Mouse (Mus musculus): ENCODE measurements around the gene AC124502.3. TPM values are rescaled to one million over a fixed set of nuclear protein-coding genes. Genes with fewer than 3 reads are reported as not detected.
A peak's percentile ranks its signal among the peaks of the same experiment; 100 is the strongest.

AC124502.3 gene
- polyA plus RNA-seq, 1 experiment from 2014 or later = 1.1 TPM

DNA sequence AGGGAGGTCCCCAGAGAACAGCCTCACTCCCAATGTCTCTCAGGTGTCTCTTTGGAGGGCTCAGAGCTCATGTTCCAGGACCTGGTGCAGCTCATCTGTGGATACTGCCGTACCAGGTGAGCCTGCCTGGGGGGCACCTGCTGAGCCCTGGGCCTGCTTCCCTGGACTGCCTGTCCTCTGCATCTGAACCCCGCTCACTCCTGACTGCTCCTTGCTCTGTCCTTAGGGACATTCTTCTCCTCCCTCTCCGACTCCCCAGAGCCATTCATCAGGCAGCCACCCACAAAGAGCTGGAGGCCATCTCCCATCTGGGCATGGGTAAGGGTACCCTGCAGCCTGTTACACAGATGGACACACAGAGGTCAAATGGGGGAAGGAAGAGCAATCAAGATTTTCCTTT lies 12.8 kb downstream of the AC124502.3 start:
- H3K36me3 ChIP-seq (ENCODE audit: control insufficient read depth, insufficient read depth, low read length) = peaks cover 6% of the 10 kb centered on the region; the same call in 1 of the 2 replicates
- no peaks in the 10 kb centered on the region for H3K27me3 ChIP-seq (ENCODE audit: control insufficient read depth, insufficient read depth, low read length)
- no peak for DNase-seq (ENCODE audit: low spot score)
- 34% methylated on average over 3 of the region's 3 CpGs for WGBS
- H3K4me3 ChIP-seq (ENCODE audit: low read depth, low read length) = peak overlapping the region; percentile 35
- H3K9me3 ChIP-seq (ENCODE audit: control insufficient read depth, low read length) = no peaks in the 10 kb centered on the region
- H3K9ac ChIP-seq (ENCODE audit: low read length) = peak overlapping the region; percentile 49; the same call in 1 of the 2 replicates
- TF ChIP-seq CTCF (IDR thresholded peaks at IDR 0.05; ENCODE audit: low read depth) (no peak), EP300 (optimal IDR thresholded peaks at IDR 0.05) (no peak)
- H3K4me1 ChIP-seq (replicated peaks; ENCODE audit: control insufficient read depth, insufficient read depth) = no peaks in the 10 kb centered on the region; the same call in 1 of the 2 replicates
- H3K27ac ChIP-seq (replicated peaks) = peak overlapping the region; percentile 65
- peak overlapping the region; percentile 63 for H3K4me2 ChIP-seq (replicated peaks; ENCODE audit: low read depth)
- no peak for ATAC-seq (ENCODE audit: low FRiP score, low TSS enrichment)

DNA sequence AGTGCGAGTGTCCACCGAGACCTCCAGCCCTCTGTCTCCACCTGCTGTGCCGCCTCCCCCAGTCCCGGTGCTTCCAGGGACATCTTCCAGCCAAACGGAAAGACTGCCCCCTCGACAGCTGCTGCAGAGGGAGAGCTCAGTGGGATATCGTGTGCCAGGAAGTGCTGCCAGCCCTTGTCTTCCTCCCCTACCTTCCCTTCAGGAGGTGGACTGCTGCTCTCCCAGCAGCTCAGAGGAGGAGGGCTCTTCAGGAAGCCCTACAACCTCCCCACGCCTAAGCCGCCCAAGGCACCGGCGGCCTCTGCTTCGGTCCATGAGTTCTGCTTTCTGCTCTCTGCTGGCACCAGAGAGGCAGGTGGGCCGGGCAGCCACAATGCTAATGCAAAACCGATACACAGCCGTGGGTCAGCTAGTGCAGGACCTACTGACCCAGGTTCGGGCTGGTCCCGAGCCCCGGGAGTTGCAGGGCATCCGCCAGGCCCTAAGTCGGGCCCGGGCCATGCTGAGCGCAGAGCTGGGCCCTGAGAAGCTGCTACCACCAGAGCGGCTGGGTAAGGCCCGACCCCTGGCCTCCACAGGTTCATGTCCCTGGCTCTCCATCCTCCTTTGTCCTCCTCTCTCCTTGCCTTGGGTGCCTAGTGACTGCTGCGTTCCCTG lies 13.6 kb downstream of the AC124502.3 start:
- Histone ChIP-seq H3K36me3 (ENCODE audit: control insufficient read depth, insufficient read depth, low read length) (peaks cover 3% of the 10 kb centered on the region; the same call in 1 of the 2 replicates), H3K4me1 (replicated peaks; ENCODE audit: control insufficient read depth, insufficient read depth) (no peaks in the 10 kb centered on the region; the same call in 1 of the 2 replicates), H3K27me3 (ENCODE audit: control insufficient read depth, insufficient read depth, low read length) (no peaks in the 10 kb centered on the region), H3K9ac (ENCODE audit: low read length) (no peak overlapping the region), H3K9me3 (ENCODE audit: control insufficient read depth, low read length) (no peaks in the 10 kb centered on the region), H3K4me2 (replicated peaks; ENCODE audit: low read depth) (no peak overlapping the region), H3K27ac (replicated peaks) (no peak overlapping the region), H3K4me3 (ENCODE audit: low read depth, low read length) (no peak overlapping the region)
- 53% methylated on average over 25 of the region's 25 CpGs for WGBS
- no peak for TF ChIP-seq CTCF (IDR thresholded peaks at IDR 0.05; ENCODE audit: low read depth)
- TF ChIP-seq EP300 (optimal IDR thresholded peaks at IDR 0.05) = no peak
- no peak for ATAC-seq (ENCODE audit: low FRiP score, low TSS enrichment)
- no peak for DNase-seq (ENCODE audit: low spot score)

GRCm38 (mm10) chr19:5052853-5053252 lies 14.2 kb downstream of the AC124502.3 start:
- Histone ChIP-seq H3K4me2 (replicated peaks; ENCODE audit: low read depth) (no peak overlapping the region), H3K36me3 (ENCODE audit: control insufficient read depth, insufficient read depth, low read length) (no peaks in the 10 kb centered on the region; the same call in 1 of the 2 replicates), H3K4me3 (ENCODE audit: low read depth, low read length) (no peak overlapping the region), H3K4me1 (replicated peaks; ENCODE audit: control insufficient read depth, insufficient read depth) (no peaks in the 10 kb centered on the region; the same call in 1 of the 2 replicates), H3K27ac (replicated peaks) (no peak overlapping the region), H3K9ac (ENCODE audit: low read length) (no peak overlapping the region), H3K27me3 (ENCODE audit: control insufficient read depth, insufficient read depth, low read length) (no peaks in the 10 kb centered on the region), H3K9me3 (ENCODE audit: control insufficient read depth, low read length) (no peaks in the 10 kb centered on the region)
- WGBS = 71% methylated on average over 17 of the region's 17 CpGs
- DNase-seq (ENCODE audit: low spot score) = no peak
- no peak for TF ChIP-seq CTCF (IDR thresholded peaks at IDR 0.05; ENCODE audit: low read depth)
- TF ChIP-seq EP300 (optimal IDR thresholded peaks at IDR 0.05) = no peak
- no peak for ATAC-seq (ENCODE audit: low FRiP score, low TSS enrichment)

DNA sequence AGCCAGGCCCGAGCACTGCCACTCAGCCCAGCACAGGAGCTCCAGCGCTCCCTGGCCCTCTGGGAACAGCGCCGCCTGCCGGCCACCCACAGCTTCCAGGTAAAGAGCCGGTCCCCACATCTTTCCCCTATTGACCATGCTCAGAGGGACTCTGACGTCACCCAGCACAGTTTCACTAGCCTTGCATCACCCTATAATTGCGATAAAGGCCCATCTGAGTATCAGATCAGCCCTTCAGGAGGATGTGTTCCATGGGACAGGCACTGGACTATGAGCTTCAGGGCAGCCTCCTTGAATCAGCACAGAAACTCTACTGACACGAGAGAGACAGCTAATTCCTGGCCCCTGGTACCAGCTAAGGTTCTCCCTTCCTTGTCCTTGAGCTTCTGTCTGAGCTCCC lies 15.2 kb downstream of the AC124502.3 start:
- Histone ChIP-seq H3K36me3 (ENCODE audit: control insufficient read depth, insufficient read depth, low read length) (no peaks in the 10 kb centered on the region; the same call in 1 of the 2 replicates), H3K9me3 (ENCODE audit: control insufficient read depth, low read length) (no peaks in the 10 kb centered on the region), H3K9ac (ENCODE audit: low read length) (no peak overlapping the region), H3K4me3 (ENCODE audit: low read depth, low read length) (no peak overlapping the region), H3K27me3 (ENCODE audit: control insufficient read depth, insufficient read depth, low read length) (no peaks in the 10 kb centered on the region), H3K4me2 (replicated peaks; ENCODE audit: low read depth) (no peak overlapping the region), H3K4me1 (replicated peaks; ENCODE audit: control insufficient read depth, insufficient read depth) (peaks cover 2% of the 10 kb centered on the region), H3K27ac (replicated peaks) (no peak overlapping the region)
- 26% methylated on average over 9 of the region's 9 CpGs for WGBS
- peak; percentile 16 for ATAC-seq (ENCODE audit: low FRiP score, low TSS enrichment)
- peak; percentile 80 for DNase-seq (ENCODE audit: low spot score)
- TF ChIP-seq CTCF (IDR thresholded peaks at IDR 0.05; ENCODE audit: low read depth) (peak; percentile 86), EP300 (optimal IDR thresholded peaks at IDR 0.05) (no peak)

DNA sequence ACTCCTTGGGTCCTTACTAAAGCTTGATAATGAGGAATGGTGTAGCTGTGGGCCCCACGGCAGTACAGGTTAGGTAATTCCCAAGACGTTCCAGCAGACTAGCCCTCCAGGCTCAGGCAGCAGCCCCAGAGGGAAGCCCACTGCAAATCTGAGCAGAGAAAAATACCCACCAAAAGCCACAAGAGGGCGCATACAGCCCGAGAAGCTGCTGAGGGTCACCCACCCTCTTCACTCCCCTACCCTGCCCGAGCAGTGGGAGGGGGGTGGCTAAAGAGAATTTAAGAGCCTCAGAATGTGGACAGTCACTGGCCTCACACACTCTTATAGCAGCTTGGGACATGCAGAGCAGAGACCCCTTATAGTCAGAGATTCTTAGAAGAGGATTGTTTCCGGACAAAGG lies 17.6 kb downstream of the AC124502.3 start:
- Histone ChIP-seq H3K9ac (ENCODE audit: low read length) (no peak overlapping the region), H3K4me3 (ENCODE audit: low read depth, low read length) (no peak overlapping the region), H3K4me1 (replicated peaks; ENCODE audit: control insufficient read depth, insufficient read depth) (peaks cover 10% of the 10 kb centered on the region), H3K4me2 (replicated peaks; ENCODE audit: low read depth) (no peak overlapping the region), H3K27ac (replicated peaks) (no peak overlapping the region), H3K36me3 (ENCODE audit: control insufficient read depth, insufficient read depth, low read length) (no peaks in the 10 kb centered on the region), H3K27me3 (ENCODE audit: control insufficient read depth, insufficient read depth, low read length) (no peaks in the 10 kb centered on the region), H3K9me3 (ENCODE audit: control insufficient read depth, low read length) (no peaks in the 10 kb centered on the region)
- peak; percentile 46 for DNase-seq (ENCODE audit: low spot score)
- WGBS = 12% methylated on average over 6 of the region's 6 CpGs
- TF ChIP-seq EP300 (optimal IDR thresholded peaks at IDR 0.05) = no peak
- TF ChIP-seq CTCF (IDR thresholded peaks at IDR 0.05; ENCODE audit: low read depth) = peak; percentile 84
- 0 out of 2 replicates have a peak, but pooled peaks have one; percentile 22 for ATAC-seq (ENCODE audit: low FRiP score, low TSS enrichment)
